Mouse (Mus musculus): ENCODE results near the gene Dguok. TPM values are rescaled to one million over a fixed set of nuclear protein-coding genes. Genes with fewer than 3 reads are reported as not detected.

The Dguok gene
- polyA plus RNA-seq, 1 experiment from 2014 or later: 71.9 TPM

DNA sequence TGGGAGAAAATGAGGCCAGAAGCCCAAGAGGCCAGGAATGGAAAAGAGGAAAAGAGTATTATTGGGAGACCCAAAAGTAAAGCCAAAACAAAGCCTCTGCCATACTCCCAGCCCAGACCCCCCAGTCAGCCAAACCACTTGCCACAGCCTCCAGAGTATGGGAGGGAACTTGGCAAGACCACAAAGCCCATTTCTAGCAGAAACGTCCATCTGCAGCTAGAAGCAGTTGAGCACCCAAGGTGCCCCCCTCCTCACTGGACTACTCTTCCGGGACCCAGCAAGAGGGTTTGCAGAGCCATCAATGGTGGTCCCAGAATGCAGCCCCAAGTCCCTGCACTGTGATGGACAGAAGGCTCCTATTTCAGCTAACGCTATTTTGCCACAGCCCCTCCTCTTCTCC, 69.0 kb downstream of the Dguok start:
- Histone ChIP-seq H3K9me3 (no peaks in the 10 kb centered on the region), H3K36me3 (peaks cover 10% of the 10 kb centered on the region), H3K4me3 (replicated peaks) (0 out of 2 replicates have a peak overlapping the region, but pooled peaks have one; percentile 77), H3K4me2 (replicated peaks) (peak overlapping the region; percentile 81), H3K27me3 (no peaks in the 10 kb centered on the region), H3K9ac (replicated peaks) (peak overlapping the region; percentile 28; the same call in 1 of the 2 replicates), H3K27ac (no peak overlapping the region), H3K4me1 (replicated peaks) (peaks cover 91% of the 10 kb centered on the region)
- WGBS: 30% methylated on average over 3 of the region's 3 CpGs
- no peak for ATAC-seq

DNA sequence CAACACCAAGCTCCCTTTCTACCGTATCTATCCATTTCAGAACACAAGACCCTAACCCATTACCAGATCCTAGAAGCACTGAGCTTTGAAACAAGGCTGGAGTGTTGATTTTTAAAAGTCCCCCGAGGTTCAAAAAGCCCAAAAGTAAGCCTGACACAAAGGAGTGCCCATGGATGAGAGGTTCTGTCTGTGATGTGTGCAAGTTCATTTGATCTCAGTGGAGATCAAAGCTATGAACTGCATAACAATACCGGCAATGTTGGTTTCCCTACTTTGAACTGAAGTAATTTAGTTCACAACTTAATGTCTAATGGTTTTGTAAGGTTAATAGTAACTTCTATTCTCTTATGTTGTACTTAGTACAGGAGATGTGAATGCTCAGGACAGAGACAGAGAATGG, 69.5 kb downstream of the Dguok start:
- ATAC-seq: no peak
- Histone ChIP-seq H3K27me3 (no peaks in the 10 kb centered on the region), H3K27ac (no peak overlapping the region), H3K9me3 (no peaks in the 10 kb centered on the region), H3K4me2 (replicated peaks) (0 out of 2 replicates have a peak overlapping the region, but pooled peaks have one; percentile 7), H3K4me1 (replicated peaks) (peaks cover 90% of the 10 kb centered on the region), H3K4me3 (replicated peaks) (no peak overlapping the region), H3K9ac (replicated peaks) (no peak overlapping the region; the same call in 1 of the 2 replicates), H3K36me3 (peaks cover 16% of the 10 kb centered on the region)
- WGBS: 56% methylated on average over 3 of the region's 3 CpGs

DNA sequence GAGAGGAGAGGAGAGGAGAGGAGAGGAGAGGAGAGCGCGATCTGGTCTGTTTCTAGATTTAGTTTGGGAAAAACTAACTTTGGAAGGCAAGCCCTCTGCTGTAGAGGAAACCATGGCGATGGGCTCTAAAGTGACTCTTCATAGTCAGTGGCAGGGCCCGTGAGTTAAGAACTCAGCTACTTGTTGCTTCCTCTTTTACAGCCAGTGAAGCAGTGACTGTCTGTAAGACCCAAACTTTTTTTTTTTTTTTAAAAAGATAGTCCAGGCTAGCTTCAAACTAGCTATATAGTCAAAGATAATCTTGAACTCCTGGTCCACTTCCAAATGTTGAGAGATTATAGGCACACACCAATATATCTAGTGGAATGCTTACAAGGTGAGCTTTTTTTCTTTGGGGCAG, 70.2 kb downstream of the Dguok start:
- no peak overlapping the region for H3K4me2 ChIP-seq (replicated peaks)
- peaks cover 17% of the 10 kb centered on the region for H3K36me3 ChIP-seq
- no peak overlapping the region for H3K4me3 ChIP-seq (replicated peaks)
- H3K27me3 ChIP-seq: no peaks in the 10 kb centered on the region
- peaks cover 90% of the 10 kb centered on the region for H3K4me1 ChIP-seq (replicated peaks)
- no peak for ATAC-seq
- 67% methylated on average over 4 of the region's 4 CpGs for WGBS
- no peaks in the 10 kb centered on the region for H3K9me3 ChIP-seq
- no peak overlapping the region for H3K27ac ChIP-seq
- no peak overlapping the region for H3K9ac ChIP-seq (replicated peaks)

DNA sequence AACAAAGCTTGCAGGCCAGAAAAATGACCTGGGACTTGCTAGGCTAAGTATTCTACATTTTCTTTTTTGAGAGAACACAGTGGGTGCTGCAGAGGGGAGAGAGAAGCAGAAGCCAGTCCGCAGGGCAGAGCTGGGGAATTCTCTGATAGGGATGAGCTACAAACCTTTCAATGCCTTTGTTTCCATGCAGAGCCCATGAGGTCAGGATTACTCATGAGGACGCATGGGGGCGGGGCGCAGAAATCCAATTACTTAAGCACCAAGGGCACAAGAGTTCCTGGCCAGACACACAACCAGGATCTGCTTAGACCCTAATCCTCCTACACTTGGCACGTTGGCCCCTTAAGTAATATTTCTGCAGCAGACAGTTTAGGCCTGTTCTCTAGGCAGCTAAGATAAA, 71.6 kb downstream of the Dguok start:
- 0 out of 2 replicates have a peak overlapping the region, but pooled peaks have one; percentile 11 for H3K9ac ChIP-seq (replicated peaks)
- H3K4me3 ChIP-seq (replicated peaks): no peak overlapping the region
- H3K4me1 ChIP-seq (replicated peaks): peaks cover 96% of the 10 kb centered on the region
- peak overlapping the region; percentile 4 for H3K4me2 ChIP-seq (replicated peaks)
- H3K27ac ChIP-seq: peak overlapping the region; percentile 70
- WGBS: 4% methylated on average over 5 of the region's 5 CpGs
- no peaks in the 10 kb centered on the region for H3K27me3 ChIP-seq
- no peaks in the 10 kb centered on the region for H3K9me3 ChIP-seq
- peaks cover 17% of the 10 kb centered on the region for H3K36me3 ChIP-seq
- ATAC-seq: peak; percentile 41; the same call in 1 of the 2 replicates

DNA sequence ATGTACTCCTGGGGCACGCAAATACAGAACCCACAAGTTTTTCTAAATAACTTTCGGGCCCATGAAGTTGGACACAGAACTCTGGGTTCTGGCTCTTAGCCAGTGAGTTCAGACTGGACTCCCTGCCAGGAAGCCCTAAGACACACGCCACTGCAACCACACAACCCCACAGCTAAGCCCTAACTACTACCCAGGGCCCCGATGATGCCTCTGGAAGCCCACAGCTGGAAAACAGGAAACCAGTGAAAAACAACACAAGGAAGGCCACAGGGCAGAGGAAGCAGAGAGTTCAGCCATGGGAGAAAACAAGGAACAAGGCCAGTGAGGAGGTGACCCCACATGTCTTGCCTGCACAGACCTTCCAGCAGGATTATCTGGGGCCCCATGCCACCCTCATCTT, 73.2 kb downstream of the Dguok start:
- no peak for ATAC-seq
- Histone ChIP-seq H3K27ac (no peak overlapping the region), H3K9ac (replicated peaks) (no peak overlapping the region), H3K4me2 (replicated peaks) (no peak overlapping the region), H3K4me1 (replicated peaks) (peaks cover 94% of the 10 kb centered on the region), H3K9me3 (no peaks in the 10 kb centered on the region), H3K36me3 (peaks cover 17% of the 10 kb centered on the region), H3K27me3 (no peaks in the 10 kb centered on the region), H3K4me3 (replicated peaks) (no peak overlapping the region)
- WGBS: 82% methylated on average over 4 of the region's 4 CpGs

DNA sequence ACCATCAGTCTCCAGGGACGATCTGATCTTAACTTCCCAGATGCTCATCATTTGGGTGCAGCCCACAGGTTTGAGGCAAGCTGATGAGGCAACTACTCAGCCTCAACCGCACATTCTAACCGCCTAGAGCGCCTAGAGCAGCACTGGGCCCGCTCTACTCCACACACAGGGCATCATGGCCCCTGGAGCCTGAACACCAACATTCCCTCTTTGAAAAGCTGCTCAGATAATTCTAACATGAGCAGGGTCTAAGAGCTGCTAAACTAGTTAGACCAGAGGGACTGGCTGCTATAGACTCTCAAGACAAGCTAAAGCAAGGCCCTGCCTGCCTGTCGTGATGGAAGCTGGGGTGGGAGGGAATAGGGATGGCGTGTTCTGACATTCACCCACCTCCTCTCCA, 73.8 kb downstream of the Dguok start:
- ATAC-seq: no peak
- Histone ChIP-seq H3K4me2 (replicated peaks) (no peak overlapping the region), H3K4me1 (replicated peaks) (peaks cover 94% of the 10 kb centered on the region), H3K36me3 (peaks cover 17% of the 10 kb centered on the region), H3K27me3 (no peaks in the 10 kb centered on the region), H3K9ac (replicated peaks) (no peak overlapping the region; the same call in 1 of the 2 replicates), H3K4me3 (replicated peaks) (no peak overlapping the region), H3K27ac (no peak overlapping the region), H3K9me3 (no peaks in the 10 kb centered on the region)
- WGBS: 93% methylated on average over 7 of the region's 7 CpGs

Other genes with a start within 250 kb of the Dguok start
- gene Mthfd2, start 181.1 kb downstream of the Dguok start, polyA plus RNA-seq (2015; fragmentation: Nextera tagmentation; extraction: Ambion mirVana): 26.5 and 26.6 TPM in 2 replicates
- gene Mob1a, start 181.0 kb downstream of the Dguok start, polyA plus RNA-seq (2015; fragmentation: Nextera tagmentation; extraction: Ambion mirVana): 30.7 and 31.8 TPM in 2 replicates
- 69.0 and 71.7 TPM in 2 replicates for gene Bola3, start 157.8 kb downstream of the Dguok start, polyA plus RNA-seq (2015; fragmentation: Nextera tagmentation; extraction: Ambion mirVana)
- gene Tet3, start 47.9 kb downstream of the Dguok start, polyA plus RNA-seq (2015; fragmentation: Nextera tagmentation; extraction: Ambion mirVana): 68.1 and 72.4 TPM in 2 replicates
- 1.5 and 2.1 TPM in 2 replicates for gene Actg2, start 29.3 kb upstream of the Dguok start, polyA plus RNA-seq (2015; fragmentation: Nextera tagmentation; extraction: Ambion mirVana)
- gene Stambp, start 65.8 kb upstream of the Dguok start, polyA plus RNA-seq (2015; fragmentation: Nextera tagmentation; extraction: Ambion mirVana): 48.6 and 55.3 TPM in 2 replicates
- gene Clec4f, start 149.2 kb upstream of the Dguok start, polyA plus RNA-seq (2015; fragmentation: Nextera tagmentation; extraction: Ambion mirVana): not detected in 2 replicates
- not detected in 2 replicates for gene Cd207, start 170.9 kb upstream of the Dguok start, polyA plus RNA-seq (2015; fragmentation: Nextera tagmentation; extraction: Ambion mirVana)
- 0.32 and 0.46 TPM in 2 replicates for gene Vax2, start 204.3 kb upstream of the Dguok start, polyA plus RNA-seq (2015; fragmentation: Nextera tagmentation; extraction: Ambion mirVana)
- gene Atp6v1b1, start 236.0 kb upstream of the Dguok start, polyA plus RNA-seq (2015; fragmentation: Nextera tagmentation; extraction: Ambion mirVana): not detected in 2 replicates

Measured in midbrain, embryonic 13.5 days (tissue).